ENCODE assay signal across 18 mouse cellular contexts in the genomic region with DNA sequence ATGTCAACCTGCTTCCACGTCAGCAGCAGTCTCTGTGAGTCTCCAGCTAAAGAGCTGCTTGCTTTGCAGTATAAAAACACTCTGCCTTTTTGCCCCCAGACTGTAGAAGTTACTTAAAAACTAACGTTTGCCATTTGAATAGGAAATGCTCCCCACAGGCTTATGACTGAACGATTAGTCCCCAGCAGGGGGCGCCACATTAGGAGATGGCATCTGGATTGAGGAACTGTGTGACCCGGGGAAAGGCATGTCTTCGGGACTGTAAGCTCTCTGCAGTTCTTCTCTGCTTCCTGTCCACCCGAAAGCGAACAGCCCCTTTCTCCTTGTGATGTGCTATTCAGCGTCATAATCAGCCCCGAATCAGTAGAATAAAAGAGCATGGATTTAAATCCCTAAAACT.
DNase-seq lines count a peak whose midpoint lies in the region; TF ChIP-seq lines count a peak whose summit lies in the region.
"Had no signal": no experiment of that assay in that cellular context is flagged by ENCODE, and none has a peak within 500 bp of the region (broad histone marks: within the 10 kb centered on the region; RNA-seq: fewer than 3 reads in every experiment).

No protein-coding gene starts in this region.

- TF ChIP-seq CTCF in left cerebral cortex, adult 2 months (IDR thresholded peaks at IDR 0.05) = peak; percentile 11
- TF ChIP-seq CTCF in E14TG2a.4 (conservative IDR thresholded peaks at IDR 0.05; ENCODE audit: low read length) = peak; percentile 24
- TF ChIP-seq CTCF in brain, embryonic 14.5 days (IDR thresholded peaks at IDR 0.05; ENCODE audit: borderline replicate concordance, extremely low read depth, insufficient read depth, insufficient read length) = peak; percentile 6; the same call in 1 of the 2 replicates

- intact Hi-C loops in left cerebral cortex, adult 2 months (cut with DNase I) = no loop called here
- intact Hi-C loops in left cerebral cortex, postnatal 36 days (cut with DNase I) = no loop called here
- intact Hi-C loops in heart, postnatal 36 days (cut with DNase I) = no loop called here

- no peaks in the 10 kb centered on the region for H3K27me3 ChIP-seq in E14TG2a.4 (ENCODE audit: insufficient read depth, low read length)
- H3K27me3 ChIP-seq: forebrain, embryonic 13.5 days; heart, embryonic 13.5 days; limb, embryonic 12.5 days; neural tube, embryonic 12.5 days; Patski had no signal

- H3K36me3 ChIP-seq in E14TG2a.4 (ENCODE audit: insufficient read depth, low read length) = no peaks in the 10 kb centered on the region
- H3K36me3 ChIP-seq: heart, embryonic 13.5 days; limb, embryonic 12.5 days; neural tube, embryonic 12.5 days had no signal

- no peak overlapping the region for H3K4me3 ChIP-seq in left cerebral cortex, adult 2 months
- no peak overlapping the region for H3K4me3 ChIP-seq in E14TG2a.4 (replicated peaks; ENCODE audit: low read length)
- H3K4me3 ChIP-seq: forebrain, embryonic 13.5 days; heart, embryonic 13.5 days; limb, embryonic 12.5 days; neural tube, embryonic 12.5 days had no signal

- H3K27ac ChIP-seq in left cerebral cortex, adult 2 months = no peak overlapping the region
- H3K27ac ChIP-seq: forebrain, embryonic 13.5 days; heart, embryonic 13.5 days; limb, embryonic 12.5 days; liver, embryonic 14.5 days; neural tube, embryonic 12.5 days had no signal

- peaks cover 5% of the 10 kb centered on the region for H3K9me3 ChIP-seq in E14TG2a.4 (ENCODE audit: low read length)
- H3K9me3 ChIP-seq: forebrain, embryonic 13.5 days; heart, embryonic 13.5 days; limb, embryonic 12.5 days; neural tube, embryonic 12.5 days had no signal

- TF ChIP-seq POLR2A in brain, embryonic 14.5 days (IDR thresholded peaks at IDR 0.05; ENCODE audit: borderline replicate concordance, extremely low read depth, insufficient read depth, insufficient read length, poor library complexity, severe bottlenecking) = no peak

- peak; percentile 8 to 12 for DNase-seq in cerebellum, postnatal 10 days
- DNase-seq in cerebellum, adult 11-12 months = no peak
- no peak for DNase-seq in left cerebral cortex, adult 2 months (ENCODE audit: extremely low spot score in 1 of 2, low spot score in 2 of 2)
- DNase-seq in left cerebral cortex, postnatal 36 days (ENCODE audit: low spot score in 2 of 2) = no peak
- DNase-seq in brain, embryonic 14.5 days (ENCODE audit: low read depth) = no peak
- no peak for DNase-seq in heart, postnatal 36 days
- no peak for DNase-seq in cerebellum, adult 11 months
- DNase-seq: heart, postnatal 4 days; kidney, adult 8-10 months; lung, postnatal 36 days; thymus, adult 2 months had no signal

- peaks cover 13% of the 10 kb centered on the region for H3K4me1 ChIP-seq in E14TG2a.4 (replicated peaks; ENCODE audit: low read depth, low read length)
- H3K4me1 ChIP-seq: forebrain, embryonic 13.5 days; heart, embryonic 13.5 days; limb, embryonic 12.5 days; neural tube, embryonic 12.5 days had no signal

Comparison
In these comparisons a context has a peak if more than half of its experiments do, and no peak if none do; other contexts are left out.
1. DNase-seq: peak in cerebellum, postnatal 10 days (2 of 2); none in cerebellum, adult 11-12 months (single experiment), left cerebral cortex, adult 2 months (0 of 2), left cerebral cortex, postnatal 36 days (0 of 2), brain, embryonic 14.5 days (single experiment), heart, postnatal 36 days (0 of 2) and cerebellum, adult 11 months (single experiment).
2. Peak in every context shown above with its lines, with median percentiles within 50 percentile points of each other: CTCF ChIP-seq.